Comparison of ENCODE assay signal across 12 mouse cellular contexts in the genomic region with DNA sequence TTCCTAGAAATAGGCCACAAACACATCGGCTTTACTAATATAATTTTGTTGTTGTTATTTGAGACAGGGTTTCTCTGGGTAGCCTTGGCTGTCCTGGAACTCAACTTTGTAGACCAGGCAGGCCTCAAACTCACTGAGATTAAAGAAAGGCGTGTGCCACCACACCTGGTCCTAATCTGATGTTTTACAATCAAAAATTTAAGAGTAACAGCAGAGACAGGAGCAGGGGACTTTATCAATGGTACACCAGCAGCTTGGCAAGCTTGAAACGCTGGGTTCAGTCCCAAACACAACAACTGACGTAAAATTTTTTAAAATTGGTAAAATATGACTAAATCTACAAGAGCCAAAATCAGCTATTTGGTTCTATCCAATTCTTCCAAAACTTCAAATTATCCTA.
"Had no signal": no experiment of that assay in that cellular context is flagged by ENCODE, and none has a peak within 500 bp of the region (broad histone marks: within the 10 kb centered on the region; RNA-seq: fewer than 3 reads in every experiment).

No protein-coding gene starts in this region.

- H3K4me1 ChIP-seq: limb, embryonic 12.5 days; lung, embryonic 15.5 days; midbrain, embryonic 13.5 days had no signal

- H3K4me3 ChIP-seq: limb, embryonic 12.5 days; lung, embryonic 15.5 days; midbrain, embryonic 13.5 days had no signal

- ATAC-seq: midbrain, embryonic 13.5 days had no signal

- DNase-seq: kidney, adult 11 months; kidney, adult 9 months; kidney, postnatal 10 days; layer of hippocampus, postnatal 36 days; lung, postnatal 14 days; right cerebral cortex, adult 18-20 months; thymus, postnatal 4 days had no signal

- H3K9me3 ChIP-seq: limb, embryonic 12.5 days; lung, embryonic 15.5 days; midbrain, embryonic 13.5 days had no signal

- H3K27me3 ChIP-seq: limb, embryonic 12.5 days; lung, embryonic 15.5 days; midbrain, embryonic 13.5 days had no signal

- H3K4me2 ChIP-seq: limb, embryonic 12.5 days; lung, embryonic 15.5 days; midbrain, embryonic 13.5 days had no signal

- H3K9ac ChIP-seq: limb, embryonic 12.5 days; lung, embryonic 15.5 days; midbrain, embryonic 13.5 days had no signal

- H3K27ac ChIP-seq: limb, embryonic 12.5 days; lung, embryonic 15.5 days; macrophage; midbrain, embryonic 13.5 days; stomach, postnatal 0 days had no signal
